Mouse (Mus musculus): ENCODE measurements around the gene Rfx7. TPM values are rescaled to one million over a fixed set of nuclear protein-coding genes. Genes with fewer than 3 reads are reported as not detected.

Gene Rfx7
- polyA plus RNA-seq, 1 experiment from 2014 or later, result 12.4 TPM

DNA sequence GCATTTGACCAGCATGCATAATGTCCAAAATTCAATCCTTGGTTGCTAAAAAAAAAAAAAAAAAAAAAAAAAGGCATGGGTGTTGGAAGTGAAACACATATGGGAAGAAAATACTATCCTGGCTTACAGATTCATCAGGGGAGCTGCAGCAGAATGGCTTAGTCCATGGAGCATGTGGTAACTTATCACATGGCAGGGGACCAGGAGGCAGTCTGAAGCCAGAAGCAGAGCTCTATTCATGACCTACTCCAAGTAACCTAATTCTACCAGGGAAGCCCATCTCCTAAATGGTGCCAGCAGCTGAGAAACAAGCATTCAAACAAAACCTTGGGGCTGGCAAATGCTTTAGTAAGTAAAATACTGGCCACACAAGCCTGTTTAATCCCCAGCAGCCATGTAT is 12.8 kb upstream of the Rfx7 start:
- no peak overlapping the region for H3K9ac ChIP-seq (replicated peaks)
- H3K9me3 ChIP-seq, result no peaks in the 10 kb centered on the region
- no peak overlapping the region for H3K4me3 ChIP-seq (replicated peaks)
- no peak overlapping the region for H3K4me2 ChIP-seq
- no peaks in the 10 kb centered on the region for H3K27me3 ChIP-seq
- ATAC-seq (ENCODE audit: insufficient number of reproducible peaks, insufficient read depth, low FRiP score, low TSS enrichment, low read depth), result no peak
- H3K36me3 ChIP-seq, result no peaks in the 10 kb centered on the region
- no peak overlapping the region for H3K27ac ChIP-seq
- no peaks in the 10 kb centered on the region for H3K4me1 ChIP-seq (replicated peaks)

DNA sequence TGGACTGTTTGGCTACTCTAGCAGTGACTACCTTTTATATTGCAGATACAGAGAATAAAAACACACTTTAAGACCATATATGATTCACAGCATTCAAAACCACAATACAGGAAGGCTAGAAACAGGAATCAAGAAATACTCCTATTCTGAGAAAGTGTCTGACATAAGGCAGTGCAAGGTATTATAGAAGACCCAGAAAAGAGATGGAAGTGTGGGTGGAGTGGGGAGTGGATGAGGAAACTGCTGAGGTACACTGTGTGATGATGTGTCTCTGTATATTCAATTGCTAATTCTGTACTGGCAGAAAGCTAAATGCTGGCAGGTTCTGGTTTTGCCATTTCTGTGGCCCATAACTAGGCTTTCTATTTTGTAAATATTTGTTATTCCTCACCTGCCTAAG is 11.2 kb upstream of the Rfx7 start:
- H3K36me3 ChIP-seq, result no peaks in the 10 kb centered on the region
- H3K4me2 ChIP-seq, result no peak overlapping the region
- H3K4me3 ChIP-seq (replicated peaks), result no peak overlapping the region
- no peaks in the 10 kb centered on the region for H3K4me1 ChIP-seq (replicated peaks)
- H3K9me3 ChIP-seq, result no peaks in the 10 kb centered on the region
- H3K27ac ChIP-seq, result no peak overlapping the region
- H3K27me3 ChIP-seq, result no peaks in the 10 kb centered on the region
- no peak overlapping the region for H3K9ac ChIP-seq (replicated peaks)
- no peak for ATAC-seq (ENCODE audit: insufficient number of reproducible peaks, insufficient read depth, low FRiP score, low TSS enrichment, low read depth)

- H3K4me2 ChIP-seq, result no peak overlapping the region
- H3K4me1 ChIP-seq (replicated peaks), result peaks cover 5% of the 10 kb centered on the region
- WGBS, result 74% methylated on average over 1 of the region's 1 CpGs
- H3K4me3 ChIP-seq (replicated peaks), result no peak overlapping the region
- no peaks in the 10 kb centered on the region for H3K36me3 ChIP-seq
- H3K9me3 ChIP-seq, result no peaks in the 10 kb centered on the region
- no peak overlapping the region for H3K27ac ChIP-seq
- no peak for ATAC-seq (ENCODE audit: insufficient number of reproducible peaks, insufficient read depth, low FRiP score, low TSS enrichment, low read depth)
- no peaks in the 10 kb centered on the region for H3K27me3 ChIP-seq
- no peak overlapping the region for H3K9ac ChIP-seq (replicated peaks)
These were observed 5.9 kb upstream of the Rfx7 start for GRCm38 (mm10) chr9:72526091-72526490.

- H3K9me3 ChIP-seq, result no peaks in the 10 kb centered on the region
- peak overlapping the region; percentile 79; the same call in 1 of the 2 replicates for H3K4me2 ChIP-seq
- ATAC-seq (ENCODE audit: insufficient number of reproducible peaks, insufficient read depth, low FRiP score, low TSS enrichment, low read depth), result no peak
- peaks cover 14% of the 10 kb centered on the region for H3K4me1 ChIP-seq (replicated peaks)
- H3K27me3 ChIP-seq, result no peaks in the 10 kb centered on the region
- no peak overlapping the region for H3K4me3 ChIP-seq (replicated peaks)
- no peak overlapping the region for H3K9ac ChIP-seq (replicated peaks)
- 1% methylated on average over 12 of the region's 12 CpGs for WGBS
- no peak overlapping the region for H3K27ac ChIP-seq
- H3K36me3 ChIP-seq, result no peaks in the 10 kb centered on the region
These were observed 1.8 kb upstream of the Rfx7 start for GRCm38 (mm10) chr9:72530237-72530636.

DNA sequence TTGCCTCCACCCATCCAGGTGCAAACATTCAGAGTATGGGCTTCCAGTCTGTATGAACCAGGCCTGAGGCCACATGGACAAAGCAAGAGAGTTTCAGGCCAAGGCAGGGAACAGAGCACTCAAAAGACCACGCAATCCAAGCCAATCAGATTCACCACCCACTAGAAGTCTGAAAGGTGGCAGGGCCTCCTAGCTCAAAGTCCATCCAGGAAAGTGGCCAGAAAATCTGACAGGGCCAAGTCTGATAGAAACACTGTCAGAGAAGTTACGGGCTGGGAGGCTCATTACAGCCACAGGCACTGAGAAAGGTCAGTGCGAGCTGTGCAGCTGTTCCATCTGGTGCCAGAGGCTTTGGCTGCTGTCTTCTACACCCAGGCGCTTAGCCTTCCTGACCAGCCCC is 1.2 kb upstream of the Rfx7 start:
- Histone ChIP-seq H3K4me2 (peak overlapping the region; percentile 79), H3K27me3 (no peaks in the 10 kb centered on the region), H3K36me3 (no peaks in the 10 kb centered on the region), H3K9ac (replicated peaks) (peak overlapping the region; percentile 93), H3K9me3 (no peaks in the 10 kb centered on the region), H3K4me3 (replicated peaks) (peak overlapping the region; percentile 88), H3K4me1 (replicated peaks) (peaks cover 14% of the 10 kb centered on the region), H3K27ac (peak overlapping the region; percentile 99)
- 34% methylated on average over 4 of the region's 4 CpGs for WGBS
- ATAC-seq (ENCODE audit: insufficient number of reproducible peaks, insufficient read depth, low FRiP score, low TSS enrichment, low read depth), result peak; percentile 1; the same call in 1 of the 2 replicates

GRCm38 (mm10) chr9:72531291-72531995 is 597 bp upstream of the Rfx7 start:
- WGBS, result 2% methylated on average over 35 of the region's 35 CpGs
- Histone ChIP-seq H3K36me3 (no peaks in the 10 kb centered on the region), H3K4me3 (replicated peaks) (peak overlapping the region; percentile 88), H3K27me3 (no peaks in the 10 kb centered on the region), H3K9me3 (no peaks in the 10 kb centered on the region), H3K4me1 (replicated peaks) (peaks cover 14% of the 10 kb centered on the region), H3K9ac (replicated peaks) (peak overlapping the region; percentile 93), H3K27ac (peak overlapping the region; percentile 99), H3K4me2 (peak overlapping the region; percentile 79)
- peak; percentile 85 for ATAC-seq (ENCODE audit: insufficient number of reproducible peaks, insufficient read depth, low FRiP score, low TSS enrichment, low read depth)

- Histone ChIP-seq H3K27me3 (no peaks in the 10 kb centered on the region), H3K4me1 (replicated peaks) (peaks cover 14% of the 10 kb centered on the region), H3K9ac (replicated peaks) (peak overlapping the region; percentile 93), H3K9me3 (no peaks in the 10 kb centered on the region), H3K4me2 (peak overlapping the region; percentile 79), H3K4me3 (replicated peaks) (peak overlapping the region; percentile 88), H3K36me3 (no peaks in the 10 kb centered on the region), H3K27ac (peak overlapping the region; percentile 99)
- ATAC-seq (ENCODE audit: insufficient number of reproducible peaks, insufficient read depth, low FRiP score, low TSS enrichment, low read depth), result peak; percentile 30
- WGBS, result under 1% methylated on average over 28 of the region's 55 CpGs
These were observed 495 bp downstream of the Rfx7 start for GRCm38 (mm10) chr9:72532381-72533088.

DNA sequence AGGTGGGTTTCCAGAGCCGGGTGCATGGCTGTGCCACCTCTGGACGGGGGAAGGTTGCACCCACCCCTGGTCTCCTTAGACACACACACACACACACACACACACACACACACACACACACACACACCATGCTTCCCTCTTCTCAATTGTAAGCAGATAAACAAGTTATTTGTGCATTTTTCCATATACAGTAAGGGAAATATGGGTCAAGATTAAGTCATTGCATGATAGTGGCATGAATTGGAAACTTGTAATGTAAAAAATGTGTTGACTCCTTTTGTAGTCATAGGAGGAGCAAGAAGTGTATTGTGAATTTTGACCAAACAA is 1.0 kb downstream of the Rfx7 start:
- H3K9ac ChIP-seq (replicated peaks), result peak overlapping the region; percentile 93
- no peaks in the 10 kb centered on the region for H3K27me3 ChIP-seq
- 0% methylated on average over 2 of the region's 2 CpGs for WGBS
- peak overlapping the region; percentile 88 for H3K4me3 ChIP-seq (replicated peaks)
- H3K4me2 ChIP-seq, result peak overlapping the region; percentile 79
- ATAC-seq (ENCODE audit: insufficient number of reproducible peaks, insufficient read depth, low FRiP score, low TSS enrichment, low read depth), result no peak
- peak overlapping the region; percentile 99 for H3K27ac ChIP-seq
- peaks cover 14% of the 10 kb centered on the region for H3K4me1 ChIP-seq (replicated peaks)
- no peaks in the 10 kb centered on the region for H3K36me3 ChIP-seq
- H3K9me3 ChIP-seq, result no peaks in the 10 kb centered on the region

DNA sequence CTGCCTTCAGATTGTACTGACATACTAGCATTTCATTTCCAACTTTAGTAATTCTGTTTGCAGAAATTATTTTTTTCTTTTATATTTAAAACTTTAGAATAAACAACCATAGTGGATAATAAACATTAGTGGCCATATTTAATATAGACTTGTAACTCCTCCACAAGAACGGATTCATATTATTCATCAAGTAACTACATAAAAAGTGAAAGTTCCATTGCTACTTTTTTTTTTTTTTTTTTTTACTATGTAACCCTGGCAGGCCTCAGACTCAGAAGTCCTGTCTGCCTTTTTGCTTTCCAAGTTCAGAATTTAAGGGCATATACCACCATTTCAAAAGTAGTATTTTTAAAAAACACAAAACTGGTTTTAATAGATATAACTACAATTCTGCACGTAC is 2.9 kb downstream of the Rfx7 start:
- H3K27ac ChIP-seq, result no peak overlapping the region
- no peak overlapping the region for H3K4me2 ChIP-seq
- ATAC-seq (ENCODE audit: insufficient number of reproducible peaks, insufficient read depth, low FRiP score, low TSS enrichment, low read depth), result no peak
- WGBS, result 86% methylated on average over 2 of the region's 2 CpGs
- peaks cover 14% of the 10 kb centered on the region for H3K4me1 ChIP-seq (replicated peaks)
- H3K36me3 ChIP-seq, result no peaks in the 10 kb centered on the region
- H3K9ac ChIP-seq (replicated peaks), result no peak overlapping the region
- no peak overlapping the region for H3K4me3 ChIP-seq (replicated peaks)
- H3K9me3 ChIP-seq, result no peaks in the 10 kb centered on the region
- no peaks in the 10 kb centered on the region for H3K27me3 ChIP-seq

DNA sequence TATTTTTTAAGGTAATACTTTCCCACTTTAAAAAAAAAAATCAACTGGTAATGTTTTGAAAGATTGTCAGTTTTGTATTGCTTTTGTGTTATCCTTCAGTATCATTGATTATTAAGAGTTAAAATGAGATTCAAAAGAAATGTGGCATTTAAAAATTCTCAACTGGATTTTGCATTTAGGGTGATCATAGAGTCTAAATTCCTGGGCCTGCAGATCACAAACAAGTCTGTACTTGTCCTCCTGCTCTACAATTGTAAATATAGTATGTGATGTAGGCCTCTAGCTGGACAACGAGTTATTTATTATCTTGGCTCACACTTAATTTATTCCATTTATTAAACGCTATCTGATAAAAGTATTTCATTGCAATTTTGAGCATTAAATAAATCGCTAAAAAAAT is 3.4 kb downstream of the Rfx7 start:
- H3K27me3 ChIP-seq, result no peaks in the 10 kb centered on the region
- H3K27ac ChIP-seq, result no peak overlapping the region
- peaks cover 14% of the 10 kb centered on the region for H3K4me1 ChIP-seq (replicated peaks)
- no peak for ATAC-seq (ENCODE audit: insufficient number of reproducible peaks, insufficient read depth, low FRiP score, low TSS enrichment, low read depth)
- 83% methylated on average over 3 of the region's 3 CpGs for WGBS
- H3K4me3 ChIP-seq (replicated peaks), result no peak overlapping the region
- H3K9ac ChIP-seq (replicated peaks), result no peak overlapping the region
- peaks cover 3% of the 10 kb centered on the region for H3K36me3 ChIP-seq
- no peak overlapping the region for H3K4me2 ChIP-seq
- no peaks in the 10 kb centered on the region for H3K9me3 ChIP-seq

GRCm38 (mm10) chr9:72537086-72537485 is 5.0 kb downstream of the Rfx7 start:
- H3K27me3 ChIP-seq, result no peaks in the 10 kb centered on the region
- H3K4me2 ChIP-seq, result no peak overlapping the region
- peaks cover 5% of the 10 kb centered on the region; the same call in 1 of the 2 replicates for H3K4me1 ChIP-seq (replicated peaks)
- peaks cover 6% of the 10 kb centered on the region for H3K36me3 ChIP-seq
- no peak overlapping the region for H3K27ac ChIP-seq
- H3K9me3 ChIP-seq, result no peaks in the 10 kb centered on the region
- H3K4me3 ChIP-seq (replicated peaks), result no peak overlapping the region
- no peak overlapping the region for H3K9ac ChIP-seq (replicated peaks)
- no peak for ATAC-seq (ENCODE audit: insufficient number of reproducible peaks, insufficient read depth, low FRiP score, low TSS enrichment, low read depth)
- 72% methylated on average over 1 of the region's 1 CpGs for WGBS

DNA sequence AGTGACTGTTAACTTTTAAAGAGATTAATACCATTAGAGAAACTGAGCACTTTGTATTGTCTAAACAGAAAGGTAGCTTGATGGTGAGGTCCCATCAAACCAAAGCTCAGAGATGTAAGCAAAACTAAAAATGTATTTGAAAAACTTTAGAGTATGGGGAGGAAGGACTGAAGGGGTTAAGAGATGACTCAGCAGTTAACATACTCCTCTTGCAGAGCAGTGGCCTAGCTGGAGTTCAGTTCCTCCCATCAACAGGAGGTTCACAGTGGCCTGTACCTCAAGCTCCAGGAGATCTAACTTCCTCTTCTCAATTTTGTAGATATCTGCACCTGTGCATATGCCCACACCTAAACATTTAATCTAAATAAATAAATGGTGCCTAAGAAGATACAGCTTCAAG is 11.6 kb downstream of the Rfx7 start:
- ATAC-seq (ENCODE audit: insufficient number of reproducible peaks, insufficient read depth, low FRiP score, low TSS enrichment, low read depth), result no peak
- peaks cover 9% of the 10 kb centered on the region for H3K36me3 ChIP-seq

More for the DNA sequence above, 11.6 kb downstream of the Rfx7 start:
- Histone ChIP-seq H3K27ac (no peak overlapping the region), H3K27me3 (no peaks in the 10 kb centered on the region), H3K4me1 (replicated peaks) (no peaks in the 10 kb centered on the region), H3K4me3 (replicated peaks) (no peak overlapping the region), H3K9ac (replicated peaks) (no peak overlapping the region), H3K9me3 (no peaks in the 10 kb centered on the region), H3K4me2 (no peak overlapping the region)
